Mouse (Mus musculus): Measurements from ENCODE around the gene Rftn2. TPM values are rescaled to one million over a fixed set of nuclear protein-coding genes. Genes with fewer than 3 reads are reported as not detected.
"Not testable (repeated sequence)": the region's sequence is repeated elsewhere in the genome, so short reads cannot be mapped to it uniquely, and the experiment has no call there.

The Rftn2 gene
- polyA plus RNA-seq, 3 experiments from 2014 or later: 1.4 to 4.8 (median 3.6) TPM

GRCm38 (mm10) chr1:55171361-55172325 is 54.9 kb downstream of the Rftn2 start:
- ATAC-seq: no peak

GRCm38 (mm10) chr1:55168591-55168990 is 58.0 kb downstream of the Rftn2 start:
- ATAC-seq: no peak

- no peak for ATAC-seq
Observed at GRCm38 (mm10) chr1:55167560-55167959, 59.0 kb downstream of the Rftn2 start.

- no peak for ATAC-seq
Observed at GRCm38 (mm10) chr1:55164005-55164404, 62.6 kb downstream of the Rftn2 start.

- no peak for ATAC-seq
Observed at GRCm38 (mm10) chr1:55162781-55163180, 63.8 kb downstream of the Rftn2 start.

- no peak for ATAC-seq
Observed at GRCm38 (mm10) chr1:55161895-55162294, 64.7 kb downstream of the Rftn2 start.

GRCm38 (mm10) chr1:55160831-55161638 is 65.5 kb downstream of the Rftn2 start:
- ATAC-seq: no peak

GRCm38 (mm10) chr1:55160218-55160617 is 66.4 kb downstream of the Rftn2 start:
- no peak for ATAC-seq

- no peak for ATAC-seq
Observed at GRCm38 (mm10) chr1:55158821-55159220, 67.8 kb downstream of the Rftn2 start.

GRCm38 (mm10) chr1:55158211-55158610 is 68.4 kb downstream of the Rftn2 start:
- ATAC-seq: no peak

- ATAC-seq: no peak
Observed at GRCm38 (mm10) chr1:55157329-55157728, 69.3 kb downstream of the Rftn2 start.

GRCm38 (mm10) chr1:55145556-55145955 is 81.0 kb downstream of the Rftn2 start:
- ATAC-seq: no peak

GRCm38 (mm10) chr1:55144338-55144737 is 82.2 kb downstream of the Rftn2 start:
- no peak for ATAC-seq

GRCm38 (mm10) chr1:55135846-55136245 is 90.7 kb downstream of the Rftn2 start:
- ATAC-seq: no peak

GRCm38 (mm10) chr1:55134301-55134700 is 92.3 kb downstream of the Rftn2 start:
- no peak for ATAC-seq

- ATAC-seq: no peak
Observed at GRCm38 (mm10) chr1:55133173-55133572, 93.4 kb downstream of the Rftn2 start.

GRCm38 (mm10) chr1:55132308-55132707 is 94.3 kb downstream of the Rftn2 start:
- no peak for ATAC-seq

- peak; percentile 42 for ATAC-seq
Observed at GRCm38 (mm10) chr1:55131424-55132014, 95.1 kb downstream of the Rftn2 start.

GRCm38 (mm10) chr1:55130943-55131401 is 95.6 kb downstream of the Rftn2 start, which contains the start of gene Mob4:
Gene Mob4, plus strand, starts transcription at chr1:55131231.
- peak; percentile 83 for ATAC-seq

- ATAC-seq: peak; percentile 4
Observed at GRCm38 (mm10) chr1:55130190-55130916, 96.2 kb downstream of the Rftn2 start.

- ATAC-seq: no peak
Observed at GRCm38 (mm10) chr1:55129716-55130115, 96.9 kb downstream of the Rftn2 start.

GRCm38 (mm10) chr1:55124136-55124535 is 102.4 kb downstream of the Rftn2 start:
- not testable (repeated sequence) for ATAC-seq

All from inflammation-experienced regulatory T-cells, adult 6 months (primary cell).